Mouse (Mus musculus): Measurements from ENCODE around the gene Cks2.
"Not testable (repeated sequence)": the region's sequence is repeated elsewhere in the genome, so short reads cannot be mapped to it uniquely, and the experiment has no call there.

Cks2 gene

DNA sequence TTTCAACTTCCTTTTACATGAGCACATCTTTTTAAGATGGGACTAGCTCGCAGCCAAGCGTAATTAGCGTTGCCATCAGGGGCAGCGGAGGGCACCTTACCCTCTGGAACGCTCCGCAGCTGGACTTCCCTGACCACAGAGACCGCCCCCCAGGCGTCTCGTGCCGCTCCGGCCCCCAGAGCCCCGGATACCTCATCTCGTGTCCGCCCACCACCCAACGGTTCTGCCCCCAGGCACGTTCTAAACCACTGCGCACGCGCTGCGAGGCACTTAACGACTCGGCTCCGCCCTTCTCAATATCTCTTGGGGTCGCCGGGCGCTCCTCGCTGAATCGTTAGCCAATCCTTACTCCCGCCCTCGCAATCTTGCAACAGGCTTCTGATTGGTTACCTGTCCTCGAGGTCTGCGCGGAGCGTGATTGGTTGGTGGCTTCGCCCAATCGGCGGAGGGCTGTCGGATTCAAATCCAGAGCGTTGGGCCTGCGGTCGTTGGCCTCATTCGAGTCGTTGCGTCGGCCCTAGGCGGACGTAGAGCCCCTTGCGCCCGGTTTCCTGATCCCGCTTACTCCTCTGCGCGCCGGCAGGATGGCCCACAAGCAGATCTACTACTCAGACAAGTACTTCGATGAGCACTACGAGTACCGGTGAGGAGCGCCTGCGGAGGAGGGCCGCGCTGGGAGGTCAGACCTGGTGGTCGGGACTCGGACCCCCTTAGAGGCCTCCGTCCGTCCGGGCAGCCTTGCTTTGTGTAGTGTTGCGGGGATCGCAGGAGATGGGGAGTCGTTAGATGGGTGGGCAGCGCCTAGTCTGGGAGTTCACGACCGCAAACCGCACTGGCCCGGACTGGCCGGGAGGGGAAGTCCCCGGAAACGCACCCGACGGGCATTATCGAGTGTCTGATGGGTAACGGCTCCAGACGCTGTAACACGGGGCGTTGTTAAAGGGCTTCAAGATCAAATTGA is at the start of gene Cks2:
TSS of gene Cks2 (plus strand) at position 404 of the 961 bp plus-strand sequence.
- DNase-seq (ENCODE audit: low spot score), result peak; percentile 96

DNA sequence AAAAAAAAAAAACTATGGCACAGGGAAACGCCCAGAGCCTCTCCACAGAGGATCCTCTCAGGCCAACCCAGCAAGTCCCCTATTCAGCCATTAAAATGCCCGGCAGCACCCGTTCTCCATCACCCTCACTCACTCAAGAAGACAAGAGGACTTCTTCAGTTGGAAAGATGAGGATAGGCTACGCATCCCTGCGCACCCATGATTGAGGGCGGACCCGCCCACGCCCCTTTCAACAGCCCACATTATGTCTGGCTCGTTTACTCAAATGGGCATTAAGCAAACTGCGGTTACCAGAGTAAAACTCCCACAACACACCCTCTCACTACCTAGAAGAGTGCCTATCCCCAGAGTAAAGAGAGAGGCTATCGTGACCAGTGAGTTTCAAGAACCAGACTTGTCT is 49.6 kb upstream of the Cks2 start:
- no peak for DNase-seq (ENCODE audit: low spot score)

DNA sequence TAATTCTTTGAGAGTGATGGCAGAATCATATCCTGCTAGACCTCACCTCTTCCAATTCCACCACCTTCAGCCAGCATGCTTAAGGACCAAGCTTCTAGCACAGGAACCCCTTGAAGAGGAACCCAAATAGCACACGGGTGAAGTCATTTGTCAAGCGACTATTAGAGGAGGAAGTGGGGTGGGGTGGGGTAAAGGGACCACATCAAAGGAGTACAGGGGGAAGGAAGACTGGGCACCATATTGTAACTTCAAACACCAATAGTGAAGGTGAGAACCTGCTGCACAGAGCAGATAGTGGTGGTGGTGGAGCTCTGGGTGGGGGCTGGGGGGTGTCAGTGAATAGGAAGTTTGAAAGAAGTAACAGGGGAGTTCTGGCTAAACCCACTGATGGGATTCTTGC is 47.0 kb upstream of the Cks2 start:
- no peak for DNase-seq (ENCODE audit: low spot score)

DNA sequence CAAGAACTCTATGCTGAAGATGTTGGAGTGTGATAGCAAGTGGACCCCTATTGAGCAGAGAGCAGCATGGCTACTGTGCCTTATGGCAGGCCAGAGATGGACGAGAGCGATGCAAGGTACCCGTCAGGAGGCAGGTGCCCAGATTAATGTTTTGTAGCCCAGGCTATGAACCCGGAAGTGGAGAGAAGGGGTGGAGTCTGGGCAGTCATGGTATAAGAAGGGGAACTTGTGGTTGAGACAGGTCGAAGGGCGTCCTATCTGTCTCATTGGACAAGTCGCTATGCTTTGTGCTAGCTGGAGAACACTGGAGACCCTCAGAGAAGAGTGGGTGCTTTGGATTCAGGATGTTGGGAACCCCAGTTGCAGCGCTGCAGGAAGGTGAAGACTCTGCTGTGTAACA is 44.9 kb upstream of the Cks2 start:
- DNase-seq (ENCODE audit: low spot score), result no peak

DNA sequence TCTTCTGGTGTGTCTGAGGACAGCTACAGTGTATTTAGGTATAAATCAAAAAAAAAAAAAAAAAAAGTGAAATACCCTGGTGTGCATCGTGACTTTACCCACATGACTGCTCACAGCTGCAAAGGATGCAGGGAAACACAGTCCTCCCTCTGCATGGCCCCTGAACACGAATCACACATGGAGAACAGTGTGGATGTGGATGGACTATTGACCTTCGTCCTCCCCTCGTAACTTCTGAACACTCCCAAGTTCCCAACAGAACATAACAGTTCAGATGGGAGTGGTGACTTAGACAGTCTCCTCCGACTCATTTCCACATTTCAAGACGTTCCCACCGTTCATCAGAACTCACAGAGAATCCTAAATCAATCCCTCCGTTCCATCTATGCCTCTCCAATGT is 42.3 kb upstream of the Cks2 start:
- DNase-seq (ENCODE audit: low spot score), result no peak

DNA sequence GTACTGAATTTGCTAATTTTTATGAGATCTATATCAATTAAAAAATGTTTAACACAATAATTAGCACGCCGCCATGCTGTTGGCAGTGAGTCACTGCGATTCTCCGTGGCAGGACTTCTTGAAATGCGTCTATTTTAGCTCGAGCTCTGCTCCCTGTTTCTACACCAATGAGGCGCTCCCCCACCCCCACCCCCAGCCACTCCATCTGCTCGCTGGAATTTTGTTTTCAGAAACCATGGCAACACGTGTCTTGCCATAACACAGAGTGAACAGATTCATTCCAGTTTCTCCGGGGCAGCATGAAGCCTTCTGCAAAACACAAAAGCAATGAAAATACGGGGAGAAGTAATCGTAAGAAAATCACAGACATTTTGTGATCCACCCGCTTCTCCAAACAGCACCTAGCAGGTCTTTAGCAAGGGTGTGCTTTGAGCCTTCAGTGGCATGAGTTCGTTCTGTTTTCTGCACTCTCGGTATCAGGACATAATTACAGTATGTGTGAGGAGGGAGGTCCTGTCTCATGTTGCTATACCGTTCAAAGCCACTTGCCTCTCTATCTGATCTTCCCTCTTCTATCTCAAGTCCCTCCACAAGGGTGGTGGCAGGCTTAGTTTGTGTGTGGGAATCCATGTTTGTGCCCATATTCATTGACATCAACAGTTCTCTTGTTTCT is 41.7 kb upstream of the Cks2 start:
- DNase-seq (ENCODE audit: low spot score), result no peak

DNA sequence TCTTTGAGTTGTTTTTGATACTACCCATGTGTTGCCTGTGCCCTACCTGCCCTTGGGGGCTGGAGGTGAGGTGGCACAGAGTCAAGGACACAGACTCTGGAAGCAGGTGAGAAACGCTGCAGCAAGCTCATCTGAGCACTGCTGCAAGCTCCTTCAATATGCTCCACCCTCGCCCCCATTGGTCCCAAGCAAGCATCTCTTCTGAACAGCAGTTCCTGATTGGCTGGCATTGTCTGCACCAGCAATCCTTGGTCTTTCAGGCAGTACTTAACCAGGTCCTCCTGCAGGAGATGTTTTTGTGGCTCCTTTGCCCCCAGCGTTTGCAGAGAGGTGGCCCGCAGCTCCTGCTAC is 41.2 kb upstream of the Cks2 start:
- DNase-seq (ENCODE audit: low spot score), result no peak

DNA sequence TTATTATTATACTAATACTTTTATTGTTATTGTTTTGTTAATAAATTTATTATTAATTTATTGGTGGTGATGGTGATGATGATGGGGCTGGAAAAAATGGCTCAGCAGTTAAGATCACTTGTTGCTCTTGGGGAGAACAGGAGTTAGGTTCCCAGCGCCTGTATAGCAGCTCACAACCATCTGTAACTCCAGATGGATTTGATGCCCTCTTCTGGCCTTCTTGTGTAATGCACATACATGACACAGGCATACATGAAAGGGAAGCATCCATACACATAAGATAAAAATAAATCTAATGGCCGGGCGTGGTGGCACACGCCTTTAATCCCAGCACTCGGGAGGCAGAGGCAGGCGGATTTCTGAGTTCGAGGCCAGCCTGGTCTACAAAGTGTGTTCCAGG is 35.8 kb upstream of the Cks2 start:
- DNase-seq (ENCODE audit: low spot score), result no peak

DNA sequence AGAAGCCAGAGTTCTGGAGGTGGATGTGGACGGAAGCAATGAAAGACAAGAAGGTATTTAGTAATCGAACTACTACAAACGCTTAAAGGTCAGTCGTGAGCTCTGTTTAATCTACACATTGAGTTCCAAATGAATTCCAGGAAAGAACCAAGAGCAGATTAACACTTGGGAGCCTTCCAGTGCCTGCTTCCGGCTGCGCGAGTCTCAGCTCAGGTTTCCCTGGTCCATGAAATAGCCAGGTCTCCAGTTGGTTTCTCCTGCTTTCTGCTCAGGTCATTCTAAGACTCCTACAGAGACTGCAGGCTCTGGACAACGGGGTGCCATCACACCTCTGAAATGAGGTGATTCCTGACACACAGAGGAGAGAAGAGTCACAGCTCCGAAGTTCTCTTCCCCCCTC is 34.0 kb upstream of the Cks2 start:
- no peak for DNase-seq (ENCODE audit: low spot score)

DNA sequence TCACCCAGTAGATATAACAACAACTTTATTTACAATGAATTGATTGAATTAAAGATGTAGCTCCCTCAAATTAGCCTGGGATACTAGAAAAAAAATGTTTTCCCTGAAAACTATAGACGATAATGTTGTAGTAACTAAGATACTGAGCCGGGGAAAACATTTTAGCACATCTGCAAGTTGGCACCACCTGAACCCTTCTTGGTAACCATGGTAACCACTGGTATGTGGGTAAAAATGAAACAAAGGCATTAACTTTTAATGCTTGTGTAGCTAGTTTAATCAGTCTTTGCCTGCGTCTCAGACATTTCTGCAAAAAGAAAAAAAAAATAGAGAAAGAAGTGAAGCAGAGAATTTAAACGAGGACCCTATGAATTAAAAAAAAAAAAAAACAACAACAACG is 33.5 kb upstream of the Cks2 start:
- no peak for DNase-seq (ENCODE audit: low spot score)

DNA sequence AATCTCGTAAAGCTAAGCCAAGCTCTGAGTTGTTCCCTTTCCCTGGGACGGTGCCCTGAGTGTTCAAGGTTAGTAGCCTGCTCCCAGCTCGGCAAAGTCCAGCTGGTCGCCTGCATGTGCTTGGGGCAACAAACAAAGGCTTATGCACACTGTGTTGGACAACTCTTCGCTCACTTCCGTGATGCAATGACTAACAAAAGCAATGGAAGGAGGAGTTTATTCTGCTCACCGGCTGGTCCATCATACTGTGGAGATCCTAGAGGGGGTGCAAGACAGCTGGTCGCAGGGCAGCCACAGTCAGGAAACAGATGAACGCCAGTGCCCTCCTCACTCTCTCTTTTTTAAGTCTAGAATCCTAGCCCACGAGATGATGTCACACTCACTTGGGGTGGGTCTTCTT is 29.2 kb upstream of the Cks2 start:
- DNase-seq (ENCODE audit: low spot score), result peak; percentile 7

DNA sequence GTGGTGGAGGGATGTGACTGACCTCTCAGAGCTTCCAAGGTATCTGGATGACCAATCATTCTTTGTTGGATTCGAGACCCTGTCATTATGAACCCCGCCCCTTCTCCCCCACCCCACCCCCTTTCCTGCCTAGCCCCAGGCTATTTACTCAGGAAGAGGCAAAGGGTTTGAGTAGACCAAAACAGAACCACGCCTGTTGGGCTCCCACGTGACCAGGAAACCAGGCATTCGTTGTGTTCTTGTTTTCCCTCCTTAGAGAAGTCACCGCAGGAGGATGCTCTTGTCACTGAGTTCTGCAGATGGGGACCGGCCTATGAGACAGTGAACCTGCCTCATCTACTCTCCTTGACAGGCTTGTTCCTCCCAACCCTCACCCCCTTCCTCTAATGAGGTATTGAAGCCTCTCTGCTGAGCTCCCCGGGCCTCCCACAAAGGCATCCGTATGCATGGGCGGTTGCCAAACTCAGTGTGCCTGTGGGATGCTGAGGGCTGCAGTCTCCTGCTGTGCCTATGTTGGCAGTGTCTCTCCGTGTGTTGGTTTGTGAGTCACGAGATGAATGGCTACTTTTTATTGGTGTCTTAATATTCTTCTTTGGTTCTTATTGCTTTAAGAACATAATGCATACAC is 28.5 kb upstream of the Cks2 start:
- DNase-seq (ENCODE audit: low spot score), result no peak

DNA sequence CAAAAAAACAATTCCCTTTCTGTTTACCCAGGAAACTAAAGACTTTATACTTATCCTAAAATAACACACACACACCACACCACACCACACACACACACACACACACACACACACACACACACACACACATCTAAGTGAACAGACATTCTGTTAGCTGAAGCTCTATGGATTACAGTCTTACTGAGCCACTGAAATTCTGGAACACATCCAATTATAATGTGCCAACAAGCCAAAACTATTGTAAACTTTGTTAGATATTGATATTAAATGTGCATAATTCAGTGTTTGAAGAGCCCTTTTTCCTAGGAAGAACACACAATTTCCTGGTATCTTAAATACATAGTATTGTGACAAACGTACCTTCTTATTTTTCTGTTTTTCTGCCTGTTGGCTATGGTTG is 27.7 kb upstream of the Cks2 start:
- no peak for DNase-seq (ENCODE audit: low spot score)

DNA sequence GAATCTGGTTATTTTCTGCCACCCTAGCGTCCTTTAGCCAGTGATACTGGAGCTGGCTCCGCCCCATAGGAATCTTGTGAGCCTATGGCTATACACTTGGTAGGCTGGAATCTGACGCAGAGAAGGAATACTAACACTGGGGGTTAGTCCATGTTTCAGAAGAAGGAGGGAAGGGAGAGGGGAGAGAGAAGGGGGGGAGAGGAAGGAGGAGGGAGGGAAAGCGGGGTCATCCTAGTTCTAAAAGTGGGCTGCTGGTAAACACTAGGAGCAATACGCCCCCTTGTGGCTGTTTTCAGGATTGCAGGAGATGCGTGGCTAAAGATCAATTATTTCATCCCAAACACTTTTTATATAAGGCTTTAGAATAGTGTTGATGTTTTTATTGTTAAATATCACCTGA is 27.2 kb upstream of the Cks2 start:
- peak; percentile 27 for DNase-seq (ENCODE audit: low spot score)

DNA sequence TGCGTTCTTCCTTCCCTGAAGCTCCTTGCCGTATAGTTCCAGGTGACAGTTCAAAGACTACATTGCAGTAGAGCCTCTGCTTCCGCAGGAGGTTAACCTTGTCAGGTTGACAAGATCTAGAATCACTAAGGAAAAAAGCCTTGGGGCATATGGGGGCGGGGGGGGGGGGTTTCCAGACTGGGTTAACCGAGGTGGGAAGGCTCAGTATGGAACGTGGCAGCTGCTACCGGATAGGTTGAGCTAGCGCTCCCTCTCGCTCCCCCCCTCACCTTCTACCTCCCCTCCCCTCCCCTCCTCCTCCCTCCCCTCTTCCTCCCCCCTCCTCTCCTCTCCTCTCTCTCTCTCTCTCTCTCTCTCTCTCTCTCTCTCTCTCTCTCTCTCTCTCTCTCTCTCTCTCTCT is 26.4 kb upstream of the Cks2 start:
- DNase-seq (ENCODE audit: low spot score), result no peak

DNA sequence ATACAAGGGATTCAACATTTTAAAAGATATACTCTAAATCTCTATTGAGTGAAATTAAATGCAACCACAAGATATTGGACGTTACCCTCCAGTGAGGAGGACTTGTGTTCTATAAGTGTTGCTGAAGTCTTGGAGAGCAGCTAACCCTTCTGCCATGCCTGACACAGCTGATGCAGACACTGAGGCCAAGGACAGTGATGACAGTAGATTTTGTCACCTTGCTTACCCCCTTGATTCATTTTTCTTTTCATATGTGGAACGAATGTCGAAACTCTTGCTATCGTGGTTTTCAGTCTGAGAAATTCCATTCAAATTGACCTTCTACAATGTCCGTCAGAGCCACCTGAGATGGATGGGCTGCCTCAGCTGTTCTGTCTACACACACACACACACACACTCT is 22.4 kb upstream of the Cks2 start:
- DNase-seq (ENCODE audit: low spot score), result no peak

DNA sequence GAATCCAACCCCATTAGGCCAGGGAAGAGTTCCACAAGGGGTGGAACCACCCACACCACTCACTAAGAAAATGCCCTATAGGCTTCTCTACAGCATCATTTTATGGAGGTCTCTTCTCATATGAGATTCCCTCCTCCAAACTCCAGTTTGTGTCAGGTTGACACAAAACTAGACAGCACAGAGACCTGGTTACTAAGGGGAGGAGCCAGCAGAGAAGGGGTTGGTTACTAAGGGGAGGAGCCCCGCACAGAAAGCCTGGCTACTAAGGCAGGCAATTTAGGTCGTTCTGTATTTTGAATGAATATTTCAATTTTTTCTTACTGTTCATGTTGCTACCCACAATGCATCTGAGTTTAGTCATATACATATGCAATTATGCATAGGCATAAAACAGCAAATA is 21.4 kb upstream of the Cks2 start:
- DNase-seq (ENCODE audit: low spot score), result no peak

DNA sequence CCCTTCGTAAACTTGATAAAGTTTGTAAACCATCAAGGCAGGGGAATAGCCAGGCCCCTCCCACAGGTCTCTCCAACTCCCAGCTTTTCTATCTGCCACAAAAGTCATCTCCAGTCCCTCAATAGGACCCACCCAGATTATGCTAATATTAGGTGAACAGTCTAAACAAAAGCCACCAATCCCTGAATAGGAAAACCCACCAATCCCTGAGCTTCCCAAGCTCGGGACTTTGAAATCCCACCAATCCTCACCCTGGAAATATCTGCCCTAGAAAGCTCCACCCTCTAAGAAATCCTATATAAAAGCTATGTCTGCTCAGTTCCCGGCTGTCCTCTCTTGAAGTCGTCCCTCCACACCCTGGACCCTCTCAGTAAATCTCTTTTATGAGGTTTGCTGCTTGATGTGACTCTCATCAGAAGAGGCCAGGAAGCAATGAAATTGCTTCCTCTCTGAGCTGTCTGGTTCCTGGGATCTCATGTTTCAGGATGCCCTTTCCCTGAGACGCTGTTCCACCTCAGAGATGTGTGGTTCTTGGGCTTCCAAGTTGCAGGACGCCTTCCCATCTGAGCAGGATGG is 16.7 kb upstream of the Cks2 start:
- DNase-seq (ENCODE audit: low spot score), result no peak

DNA sequence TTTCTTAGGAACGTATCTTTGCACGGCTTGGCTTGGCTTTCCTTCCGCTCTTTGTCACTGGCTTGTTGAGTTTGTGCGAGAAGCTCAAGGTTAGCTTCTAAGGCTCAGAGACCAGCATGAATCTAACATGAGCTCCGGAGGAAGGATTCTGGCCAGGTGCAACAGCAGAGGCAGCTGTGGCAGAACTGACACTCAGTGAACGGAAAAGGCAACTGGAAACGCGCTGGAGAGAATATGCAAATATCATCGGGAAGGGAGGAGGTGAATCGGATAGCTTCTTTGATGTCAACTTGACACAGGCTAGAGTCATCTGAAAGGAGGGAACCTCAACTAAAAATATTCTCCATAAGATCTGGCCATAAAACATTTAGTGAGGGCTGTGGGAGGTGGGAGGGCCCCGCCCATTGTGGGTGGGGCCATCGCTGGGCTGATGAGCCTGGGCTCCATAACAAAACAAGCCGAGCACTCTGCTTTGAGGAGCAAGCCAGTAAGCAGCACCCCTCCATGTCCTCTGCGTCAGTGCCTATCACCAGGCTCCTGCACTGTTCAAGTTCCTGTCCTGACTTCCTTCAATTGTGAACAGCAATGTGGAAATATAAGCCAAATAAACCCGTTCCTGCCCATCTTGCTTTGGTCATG is 13.6 kb upstream of the Cks2 start:
- no peak for DNase-seq (ENCODE audit: low spot score)

DNA sequence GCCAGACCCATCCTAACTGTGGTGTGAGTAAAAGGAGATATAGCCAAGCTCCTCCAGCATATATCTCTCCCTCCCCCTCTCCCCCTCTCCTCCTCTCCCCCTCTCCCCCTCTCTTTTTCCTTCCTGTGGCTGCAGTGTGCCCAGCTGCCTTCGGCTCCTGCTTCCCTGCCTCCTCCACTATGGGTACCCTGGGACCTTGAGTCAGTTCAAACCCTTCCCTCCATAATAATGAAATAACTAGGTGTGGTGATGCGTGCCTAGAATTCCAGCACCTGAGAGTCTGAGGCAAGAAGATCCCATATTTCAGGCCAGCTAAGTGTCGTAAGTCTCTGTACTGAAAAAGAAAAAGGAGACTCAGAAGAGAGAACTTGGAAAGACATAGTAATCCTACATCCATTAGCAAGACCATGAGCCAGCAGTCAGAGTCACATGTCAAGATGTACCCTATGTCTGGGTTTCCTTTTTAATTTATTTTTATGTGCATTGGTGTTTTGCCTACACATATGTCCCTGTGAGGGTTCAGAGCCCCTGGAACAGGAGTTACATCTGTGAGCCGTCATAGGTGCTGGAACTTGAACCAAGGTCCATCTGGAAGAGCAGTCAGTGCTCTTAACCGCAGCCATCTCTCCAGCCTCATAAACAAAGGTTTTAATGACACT is 12.3 kb upstream of the Cks2 start:
- DNase-seq (ENCODE audit: low spot score), result no peak

DNA sequence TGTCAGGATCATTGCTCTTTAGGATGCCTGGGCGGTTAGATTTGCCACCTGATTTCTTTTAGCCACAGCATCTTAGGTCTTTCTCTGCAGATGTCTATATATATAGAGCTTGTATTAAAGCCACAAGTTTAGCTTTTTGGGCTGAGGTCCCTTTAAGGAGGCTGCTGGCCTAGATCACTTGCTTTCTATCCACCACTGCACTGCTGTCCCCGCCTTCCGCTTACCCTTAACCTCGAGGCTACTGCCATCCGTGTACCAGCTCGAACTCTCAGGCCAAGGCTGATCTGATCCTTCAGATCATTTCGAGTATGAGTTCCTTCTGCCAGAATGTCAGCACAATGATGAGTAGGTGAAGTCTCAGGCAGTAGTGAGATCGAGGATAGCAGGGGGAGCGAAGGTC is 9.6 kb upstream of the Cks2 start:
- DNase-seq (ENCODE audit: low spot score), result not testable (repeated sequence)

DNA sequence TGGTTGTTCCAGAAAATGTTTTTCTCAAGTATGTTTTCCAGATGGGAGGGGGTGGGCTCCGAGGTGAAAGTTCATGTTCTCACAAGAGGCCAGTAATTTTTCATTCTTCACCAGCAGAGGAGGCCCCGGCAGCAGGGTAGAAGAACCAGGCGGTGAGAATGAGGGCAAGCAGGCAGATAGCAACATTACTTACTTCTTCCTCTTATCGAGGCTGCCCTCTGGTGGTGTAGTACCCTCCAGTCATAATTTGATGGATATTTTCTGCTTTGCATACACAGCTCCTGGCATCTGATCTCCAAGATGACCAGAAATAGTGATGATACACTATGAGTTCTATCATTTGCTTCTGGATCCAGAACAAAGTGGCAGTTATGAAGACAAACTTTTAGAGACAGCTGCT is 6.1 kb upstream of the Cks2 start:
- DNase-seq (ENCODE audit: low spot score), result no peak

Data from adipocyte (in vitro differentiated cells).